Mouse (Mus musculus) lung, adult 2 months (tissue): Measurements from ENCODE around the gene Ndufb4.

Experiments
- CTCF ChIP-seq: fragments of 200-500 bp; IDR thresholded peaks from 2 replicates; pipeline ENCODE4 v1.5.1; 2011; ENCODE audit warnings: mild to moderate bottlenecking, low read length, control low read depth; ENCODE audit not compliant: insufficient read depth
- POLR2A ChIP-seq: fragments of 200-500 bp; IDR thresholded peaks from 2 replicates; pipeline ENCODE4 v1.6.1; 2011; ENCODE audit warnings: low read depth, mild to moderate bottlenecking, control low read depth, low read length, borderline replicate concordance; ENCODE audit errors: extremely low read depth

- TF ChIP-seq POLR2A: no peak
- no peak for TF ChIP-seq CTCF
These were observed 7.2 kb downstream of the Ndufb4 start for GRCm38 (mm10) chr16:37647067-37647466.
